Mouse (Mus musculus): ENCODE measurements around the gene Rnls. TPM values are rescaled to one million over a fixed set of nuclear protein-coding genes. Genes with fewer than 3 reads are reported as not detected.
A peak's percentile ranks its signal among the peaks of the same experiment; 100 is the strongest.
"Not testable (repeated sequence)": the region's sequence is repeated elsewhere in the genome, so short reads cannot be mapped to it uniquely, and the experiment has no call there.

Rnls gene
- polyA plus RNA-seq (2016; fragmentation: Nextera tagmentation; extraction: Ambion mirVana): 8.1 and 9.1 TPM in 2 replicates

- Histone ChIP-seq H3K4me1 (no peaks in the 10 kb centered on the region), H3K9me3 (replicated peaks) (no peaks in the 10 kb centered on the region), H3K4me2 (replicated peaks) (peak within 1 kb of the TSS; percentile 66), H3K9ac (peak within 1 kb of the TSS; percentile 86), H3K27ac (peak within 1 kb of the TSS; percentile 92), H3K27me3 (no peaks in the 10 kb centered on the region), H3K4me3 (peak within 1 kb of the TSS; percentile 65), H3K36me3 (0 out of 2 replicates have a peak, but pooled peaks cover 2% of the 10 kb centered on the region)
- peak; percentile 99 for ATAC-seq (ENCODE audit: low FRiP score)
- WGBS: under 1% methylated on average over 48 of the region's 48 CpGs
Measured at GRCm38 (mm10) chr19:33391651-33392382, at the start of gene Rnls. Gene Rnls (minus strand): TSS chr19:33392295.

GRCm38 (mm10) chr19:33429457-33429856, 37.4 kb upstream of the Rnls start:
- no peak overlapping the region for H3K27ac ChIP-seq
- no peak overlapping the region for H3K4me3 ChIP-seq
- no peaks in the 10 kb centered on the region for H3K9me3 ChIP-seq (replicated peaks)
- no peak for ATAC-seq (ENCODE audit: low FRiP score)
- no peaks in the 10 kb centered on the region for H3K27me3 ChIP-seq
- H3K9ac ChIP-seq: no peak overlapping the region
- no peaks in the 10 kb centered on the region for H3K4me1 ChIP-seq
- 62% methylated on average over 2 of the region's 2 CpGs for WGBS
- H3K36me3 ChIP-seq: no peaks in the 10 kb centered on the region
- H3K4me2 ChIP-seq (replicated peaks): no peak overlapping the region

GRCm38 (mm10) chr19:33419368-33419767, 27.3 kb upstream of the Rnls start:
- not testable (repeated sequence) for H3K4me2 ChIP-seq (replicated peaks); H3K27me3 ChIP-seq; H3K9me3 ChIP-seq (replicated peaks); H3K4me3 ChIP-seq; H3K9ac ChIP-seq; H3K4me1 ChIP-seq; ATAC-seq (ENCODE audit: low FRiP score); H3K27ac ChIP-seq; H3K36me3 ChIP-seq
- 82% methylated on average over 9 of the region's 9 CpGs for WGBS

GRCm38 (mm10) chr19:33380825-33381224, 11.3 kb downstream of the Rnls start:
- WGBS: 72% methylated on average over 2 of the region's 2 CpGs
- Histone ChIP-seq H3K4me2 (replicated peaks) (no peak overlapping the region), H3K4me3 (no peak overlapping the region), H3K27ac (no peak overlapping the region), H3K36me3 (no peaks in the 10 kb centered on the region), H3K9me3 (replicated peaks) (no peaks in the 10 kb centered on the region), H3K27me3 (no peaks in the 10 kb centered on the region), H3K4me1 (no peaks in the 10 kb centered on the region), H3K9ac (no peak overlapping the region)
- ATAC-seq (ENCODE audit: low FRiP score): no peak

- ATAC-seq (ENCODE audit: low FRiP score): no peak
- Histone ChIP-seq H3K9me3 (replicated peaks) (no peaks in the 10 kb centered on the region), H3K36me3 (no peaks in the 10 kb centered on the region), H3K4me3 (no peak overlapping the region), H3K27me3 (no peaks in the 10 kb centered on the region), H3K4me2 (replicated peaks) (no peak overlapping the region), H3K27ac (no peak overlapping the region), H3K4me1 (no peaks in the 10 kb centered on the region), H3K9ac (no peak overlapping the region)
- 22% methylated on average over 3 of the region's 3 CpGs for WGBS
Measured at GRCm38 (mm10) chr19:33380386-33380785, 11.7 kb downstream of the Rnls start.

GRCm38 (mm10) chr19:33368808-33369207, 23.3 kb downstream of the Rnls start:
- H3K9ac ChIP-seq: no peak overlapping the region
- no peak for ATAC-seq (ENCODE audit: low FRiP score)
- H3K4me2 ChIP-seq (replicated peaks): no peak overlapping the region
- H3K4me1 ChIP-seq: no peaks in the 10 kb centered on the region
- 85% methylated on average over 2 of the region's 2 CpGs for WGBS
- H3K27ac ChIP-seq: no peak overlapping the region
- H3K36me3 ChIP-seq: no peaks in the 10 kb centered on the region
- no peak overlapping the region for H3K4me3 ChIP-seq
- no peaks in the 10 kb centered on the region for H3K9me3 ChIP-seq (replicated peaks)
- H3K27me3 ChIP-seq: no peaks in the 10 kb centered on the region

GRCm38 (mm10) chr19:33366661-33367060, 25.4 kb downstream of the Rnls start:
- 18% methylated on average over 3 of the region's 3 CpGs for WGBS
- Histone ChIP-seq H3K4me2 (replicated peaks) (no peak overlapping the region), H3K9me3 (replicated peaks) (no peaks in the 10 kb centered on the region), H3K36me3 (no peaks in the 10 kb centered on the region), H3K9ac (no peak overlapping the region), H3K27ac (no peak overlapping the region), H3K4me1 (no peaks in the 10 kb centered on the region), H3K27me3 (no peaks in the 10 kb centered on the region), H3K4me3 (no peak overlapping the region)
- ATAC-seq (ENCODE audit: low FRiP score): peak; percentile 88

- Histone ChIP-seq H3K4me2 (replicated peaks) (no peak overlapping the region), H3K4me1 (no peaks in the 10 kb centered on the region), H3K9ac (no peak overlapping the region), H3K27ac (no peak overlapping the region), H3K9me3 (replicated peaks) (no peaks in the 10 kb centered on the region), H3K36me3 (no peaks in the 10 kb centered on the region), H3K4me3 (no peak overlapping the region), H3K27me3 (no peaks in the 10 kb centered on the region)
- WGBS: 56% methylated on average over 3 of the region's 3 CpGs
- ATAC-seq (ENCODE audit: low FRiP score): no peak
Measured at GRCm38 (mm10) chr19:33357019-33357418, 35.1 kb downstream of the Rnls start.

- H3K27ac ChIP-seq: no peak overlapping the region
- 95% methylated on average over 1 of the region's 1 CpGs for WGBS
- no peak overlapping the region for H3K4me3 ChIP-seq
- no peaks in the 10 kb centered on the region for H3K27me3 ChIP-seq
- no peaks in the 10 kb centered on the region for H3K36me3 ChIP-seq
- H3K4me1 ChIP-seq: no peaks in the 10 kb centered on the region
- H3K9ac ChIP-seq: no peak overlapping the region
- H3K4me2 ChIP-seq (replicated peaks): no peak overlapping the region
- ATAC-seq (ENCODE audit: low FRiP score): no peak
- H3K9me3 ChIP-seq (replicated peaks): no peaks in the 10 kb centered on the region
Measured at GRCm38 (mm10) chr19:33340119-33340518, 52.0 kb downstream of the Rnls start.

GRCm38 (mm10) chr19:33326706-33327641, 65.1 kb downstream of the Rnls start:
- WGBS: 80% methylated on average over 4 of the region's 4 CpGs
- Histone ChIP-seq H3K4me3 (no peak overlapping the region), H3K9me3 (replicated peaks) (no peaks in the 10 kb centered on the region), H3K36me3 (no peaks in the 10 kb centered on the region), H3K4me1 (no peaks in the 10 kb centered on the region), H3K27ac (no peak overlapping the region), H3K27me3 (no peaks in the 10 kb centered on the region), H3K4me2 (replicated peaks) (no peak overlapping the region), H3K9ac (no peak overlapping the region)
- ATAC-seq (ENCODE audit: low FRiP score): no peak

GRCm38 (mm10) chr19:33318785-33319184, 73.3 kb downstream of the Rnls start:
- Histone ChIP-seq H3K9me3 (replicated peaks) (no peaks in the 10 kb centered on the region), H3K4me1 (no peaks in the 10 kb centered on the region), H3K9ac (no peak overlapping the region), H3K4me3 (no peak overlapping the region), H3K27ac (no peak overlapping the region), H3K27me3 (no peaks in the 10 kb centered on the region), H3K4me2 (replicated peaks) (no peak overlapping the region), H3K36me3 (no peaks in the 10 kb centered on the region)
- WGBS: 48% methylated on average over 1 of the region's 1 CpGs
- ATAC-seq (ENCODE audit: low FRiP score): no peak

GRCm38 (mm10) chr19:33317130-33317529, 75.0 kb downstream of the Rnls start:
- H3K27ac ChIP-seq: no peak overlapping the region
- no peak overlapping the region for H3K4me3 ChIP-seq
- no peaks in the 10 kb centered on the region for H3K36me3 ChIP-seq
- H3K9me3 ChIP-seq (replicated peaks): no peaks in the 10 kb centered on the region
- no peaks in the 10 kb centered on the region for H3K27me3 ChIP-seq
- no peak overlapping the region for H3K4me2 ChIP-seq (replicated peaks)
- no peak for ATAC-seq (ENCODE audit: low FRiP score)
- no peak overlapping the region for H3K9ac ChIP-seq
- no peaks in the 10 kb centered on the region for H3K4me1 ChIP-seq
- 79% methylated on average over 4 of the region's 4 CpGs for WGBS
